In the genomic region with DNA sequence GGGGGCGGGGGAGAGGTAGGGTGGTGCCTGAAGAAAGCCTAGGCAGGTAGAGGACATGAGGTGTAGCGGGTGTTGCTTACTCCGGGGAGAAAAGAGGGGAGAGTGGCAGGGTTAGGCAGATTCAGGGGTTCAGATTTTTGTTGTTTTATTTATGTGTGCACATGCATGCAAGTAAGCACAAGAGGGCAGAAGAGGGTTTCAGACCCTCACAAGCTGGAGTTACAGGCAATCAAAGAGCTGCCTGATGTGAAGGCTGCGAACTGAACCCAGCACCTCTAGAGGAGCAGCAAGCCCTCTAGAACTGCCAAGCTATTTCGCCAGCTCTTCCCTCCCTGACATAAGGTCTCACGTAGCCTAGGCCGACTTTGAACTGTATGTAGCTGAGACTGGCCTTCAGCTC, we compare ENCODE assay signal across 9 mouse cellular contexts. TPM values are rescaled to one million over a fixed set of nuclear protein-coding genes. Genes with fewer than 3 reads are reported as not detected.
DNase-seq lines count a peak whose midpoint lies in the region; ATAC-seq lines count a peak whose summit lies in the region.
"Had no signal": no experiment of that assay in that cellular context is flagged by ENCODE, and none has a peak within 500 bp of the region (broad histone marks: within the 10 kb centered on the region; RNA-seq: fewer than 3 reads in every experiment).

No protein-coding gene starts in this region.

- no peaks in the 10 kb centered on the region for H3K36me3 ChIP-seq in heart, embryonic 12.5 days
- no peaks in the 10 kb centered on the region for H3K36me3 ChIP-seq in limb, embryonic 12.5 days

- peaks cover 8% of the 10 kb centered on the region; the same call in 1 of the 2 replicates for H3K27me3 ChIP-seq in heart, embryonic 12.5 days (replicated peaks)
- H3K27me3 ChIP-seq in limb, embryonic 12.5 days: peaks cover 34% of the 10 kb centered on the region

- H3K27ac ChIP-seq in heart, embryonic 12.5 days (ENCODE audit: poor library complexity, severe bottlenecking): no peak overlapping the region
- no peak overlapping the region for H3K27ac ChIP-seq in limb, embryonic 12.5 days

- WGBS in heart, embryonic 12.5 days: 42% methylated on average over 7 of the region's 7 CpGs
- WGBS in limb, embryonic 12.5 days: 35% methylated on average over 7 of the region's 7 CpGs

- H3K9ac ChIP-seq in heart, embryonic 12.5 days: no peak overlapping the region
- H3K9ac ChIP-seq in limb, embryonic 12.5 days (replicated peaks): no peak overlapping the region

- H3K4me1 ChIP-seq in heart, embryonic 12.5 days (replicated peaks): peaks cover 14% of the 10 kb centered on the region
- H3K4me1 ChIP-seq in limb, embryonic 12.5 days (replicated peaks): peaks cover 6% of the 10 kb centered on the region

- peak overlapping the region; percentile 83 for H3K4me2 ChIP-seq in heart, embryonic 12.5 days
- H3K4me2 ChIP-seq in limb, embryonic 12.5 days: peak overlapping the region; percentile 90; the same call in 1 of the 2 replicates

- ATAC-seq in heart, embryonic 12.5 days (ENCODE audit: insufficient number of reproducible peaks, low FRiP score): no peak
- ATAC-seq in limb, embryonic 12.5 days (ENCODE audit: insufficient number of reproducible peaks, insufficient read depth, low FRiP score, low TSS enrichment, low read depth): no peak
- no peak for ATAC-seq in monocyte, adult 5-6 weeks (replicated peaks; ENCODE audit: insufficient number of reproducible peaks, low FRiP score, low TSS enrichment, poor library complexity, severe bottlenecking)

- DNase-seq in heart, adult 8-10 months (ENCODE audit: low spot score): no peak
- peak; percentile 67 for DNase-seq in 3T3-L1 (ENCODE audit: low read depth, low spot score)
- DNase-seq in MN1 (ENCODE audit: low spot score): peak; percentile 23
- no peak for DNase-seq in urinary bladder, postnatal 14 days (ENCODE audit: low spot score)
- no peak for DNase-seq in lung, postnatal 4 days

- H3K9me3 ChIP-seq in heart, embryonic 12.5 days (replicated peaks): no peaks in the 10 kb centered on the region
- H3K9me3 ChIP-seq in limb, embryonic 12.5 days: no peaks in the 10 kb centered on the region

- no peak overlapping the region; the same call in 1 of the 2 replicates for H3K4me3 ChIP-seq in heart, embryonic 12.5 days
- peak overlapping the region; percentile 54; the same call in 1 of the 2 replicates for H3K4me3 ChIP-seq in limb, embryonic 12.5 days (replicated peaks)

RNA-seq across cellular contexts. Expression of gene Capn1, which starts 0.8 kb away (rescaled TPM):
- 8.2 and 8.4 TPM in 2 replicates for polyA plus RNA-seq in heart, embryonic 12.5 days (2016; fragmentation: Nextera tagmentation; extraction: Ambion mirVana)
- 10 to 100 TPM; 28.2 to 43.0 (median 35.8) TPM for total RNA-seq in heart, adult 8-10 months (2022)
- polyA plus RNA-seq in limb, embryonic 12.5 days (2016; fragmentation: Nextera tagmentation; extraction: Ambion mirVana): 7.0 and 7.7 TPM in 2 replicates
- 45.8 to 78.2 TPM (median 59.2 TPM) in 3 replicates for total RNA-seq in monocyte, adult 5-6 weeks (2017)

RNA-seq across cellular contexts. Expression of gene Syvn1, which starts 29.8 kb away (rescaled TPM):
- polyA plus RNA-seq in heart, embryonic 12.5 days (2016; fragmentation: Nextera tagmentation; extraction: Ambion mirVana): 21.1 and 21.8 TPM in 2 replicates
- 10 to 100 TPM; 18.9 to 21.7 (median 21.4) TPM for total RNA-seq in heart, adult 8-10 months (2022)
- polyA plus RNA-seq in limb, embryonic 12.5 days (2016; fragmentation: Nextera tagmentation; extraction: Ambion mirVana): 25.1 and 28.0 TPM in 2 replicates
- total RNA-seq in monocyte, adult 5-6 weeks (2017): 7.7 to 16.8 TPM (median 11.2 TPM) in 3 replicates

RNA-seq across cellular contexts. Expression of gene Slc22a20, which starts 30.6 kb away (rescaled TPM):
- not detected in 2 replicates for polyA plus RNA-seq in heart, embryonic 12.5 days (2016; fragmentation: Nextera tagmentation; extraction: Ambion mirVana)
- not detected for total RNA-seq in heart, adult 8-10 months (2022)
- not detected in 2 replicates for polyA plus RNA-seq in limb, embryonic 12.5 days (2016; fragmentation: Nextera tagmentation; extraction: Ambion mirVana)
- not detected in 3 replicates for total RNA-seq in monocyte, adult 5-6 weeks (2017)
- polyA plus RNA-seq: stomach, embryonic 14.5 days had no signal

RNA-seq across cellular contexts. Expression of gene Mrpl49, which starts 41.1 kb away (rescaled TPM):
- polyA plus RNA-seq in heart, embryonic 12.5 days (2016; fragmentation: Nextera tagmentation; extraction: Ambion mirVana): 58.5 and 64.4 TPM in 2 replicates
- total RNA-seq in heart, adult 8-10 months (2022): 10 to 100 TPM; 33.7 to 44.8 (median 40.9) TPM
- polyA plus RNA-seq in limb, embryonic 12.5 days (2016; fragmentation: Nextera tagmentation; extraction: Ambion mirVana): 76.7 and 79.1 TPM in 2 replicates
- total RNA-seq in monocyte, adult 5-6 weeks (2017): 10.1 to 30.8 TPM (median 29.6 TPM) in 3 replicates

RNA-seq across cellular contexts. Expression of gene Fau, which starts 41.1 kb away (rescaled TPM):
- 503 and 513 TPM in 2 replicates for polyA plus RNA-seq in heart, embryonic 12.5 days (2016; fragmentation: Nextera tagmentation; extraction: Ambion mirVana)
- total RNA-seq in heart, adult 8-10 months (2022): 100 to 1,000 TPM; 526 to 624 (median 583) TPM
- 775 and 779 TPM in 2 replicates for polyA plus RNA-seq in limb, embryonic 12.5 days (2016; fragmentation: Nextera tagmentation; extraction: Ambion mirVana)
- total RNA-seq in monocyte, adult 5-6 weeks (2017): 2,354 to 3,035 TPM (median 2,719 TPM) in 3 replicates

Comparison
In these comparisons a context has a peak if more than half of its experiments do, and no peak if none do; other contexts are left out.
1. DNase-seq: peak in 3T3-L1 (single experiment) and MN1 (single experiment); none in heart, adult 8-10 months (single experiment), urinary bladder, postnatal 14 days (single experiment) and lung, postnatal 4 days (0 of 2).